Mouse (Mus musculus): ENCODE measurements around the gene Gm20388.
"Not testable (repeated sequence)": the region's sequence is repeated elsewhere in the genome, so short reads cannot be mapped to it uniquely, and the experiment has no call there.

Gene Gm20388

GRCm38 (mm10) chr8:122611295-122612133 lies 2700.9 kb downstream of the Gm20388 start, which contains the start of the genes Galns and Trappc2l:
Gene Galns, minus strand, starts transcription at chr8:122611463.
Gene Trappc2l, plus strand, starts transcription at chr8:122611640.
- DNase-seq: peak; percentile 91 to 93

- DNase-seq: no peak
These were observed 2705.7 kb downstream of the Gm20388 start for GRCm38 (mm10) chr8:122616181-122616905.

- peak; percentile 26 to 57 for DNase-seq
These were observed 2707.4 kb downstream of the Gm20388 start for GRCm38 (mm10) chr8:122617947-122618546.

GRCm38 (mm10) chr8:122618660-122619378 lies 2708.2 kb downstream of the Gm20388 start:
- DNase-seq: no peak

- DNase-seq: no peak
These were observed 2709.8 kb downstream of the Gm20388 start for GRCm38 (mm10) chr8:122620446-122620845.

GRCm38 (mm10) chr8:122622727-122623126 lies 2712.1 kb downstream of the Gm20388 start, which contains the start of gene Pabpn1l:
Gene Pabpn1l, minus strand, starts transcription at chr8:122622739.
- no peak for DNase-seq

- no peak for DNase-seq
These were observed 2713.4 kb downstream of the Gm20388 start for GRCm38 (mm10) chr8:122623844-122624642.

- no peak for DNase-seq
These were observed 2714.0 kb downstream of the Gm20388 start for GRCm38 (mm10) chr8:122624653-122625052.

GRCm38 (mm10) chr8:122625811-122626210 lies 2715.2 kb downstream of the Gm20388 start:
- no peak for DNase-seq

GRCm38 (mm10) chr8:122626896-122627295 lies 2716.3 kb downstream of the Gm20388 start:
- DNase-seq: no peak

GRCm38 (mm10) chr8:122629388-122629787 lies 2718.7 kb downstream of the Gm20388 start:
- DNase-seq: no peak

- no peak for DNase-seq
These were observed 2720.1 kb downstream of the Gm20388 start for GRCm38 (mm10) chr8:122630696-122631095.

GRCm38 (mm10) chr8:122632134-122632533 lies 2721.5 kb downstream of the Gm20388 start:
- not testable (repeated sequence) for DNase-seq

GRCm38 (mm10) chr8:122633205-122633604 lies 2722.6 kb downstream of the Gm20388 start:
- no peak for DNase-seq

- DNase-seq: no peak
These were observed 2725.5 kb downstream of the Gm20388 start for GRCm38 (mm10) chr8:122635878-122636802.

- DNase-seq: no peak
These were observed 2726.1 kb downstream of the Gm20388 start for GRCm38 (mm10) chr8:122636803-122637175.

GRCm38 (mm10) chr8:122637230-122637629 lies 2726.6 kb downstream of the Gm20388 start:
- DNase-seq: no peak

- DNase-seq: no peak
These were observed 2728.0 kb downstream of the Gm20388 start for GRCm38 (mm10) chr8:122638601-122639000.

- no peak for DNase-seq
These were observed 2729.0 kb downstream of the Gm20388 start for GRCm38 (mm10) chr8:122639521-122640248.

GRCm38 (mm10) chr8:122640825-122641224 lies 2730.2 kb downstream of the Gm20388 start:
- no peak for DNase-seq
